Comparison of ENCODE assay signal across 9 mouse cellular contexts in genomic region chr5:43391412-43392029, GRCm38 (mm10).
A peak's percentile ranks its signal among the peaks of the same experiment; 100 is the strongest.
DNase-seq lines count a peak whose midpoint lies in the region; ATAC-seq and TF ChIP-seq lines count a peak whose summit lies in the region.
"Had no signal": no experiment of that assay in that cellular context is flagged by ENCODE, and none has a peak within 500 bp of the region (broad histone marks: within the 10 kb centered on the region; RNA-seq: fewer than 3 reads in every experiment).

No protein-coding gene starts in this region.

- intact Hi-C loops in heart, postnatal 14 days (cut with DNase I) = loop anchor here (5.0 kb wide), 1 partner anchor 1504 kb away; no protein-coding TSS in a partner anchor

- no peaks in the 10 kb centered on the region for H3K36me3 ChIP-seq in G1E (replicated peaks)

- 0 out of 2 replicates have a peak, but pooled peaks have one; percentile 19 for TF ChIP-seq CTCF in G1E (IDR thresholded peaks at IDR 0.05; ENCODE audit: low read depth, low read length)
- TF ChIP-seq CTCF in layer of hippocampus, adult 2 months (conservative IDR thresholded peaks at IDR 0.05) = peak; percentile 84

- DNase-seq in 3134 (ENCODE audit: extremely low read depth, insufficient read length, low spot score) (peak; percentile 30), G1E (ENCODE audit: low spot score) (no peak)
- DNase-seq in cerebellum, postnatal 14 days = peak; percentile 65 to 69
- peak; percentile 27 to 53 for DNase-seq in heart, postnatal 14 days
- DNase-seq in layer of hippocampus, adult 2 months (ENCODE audit: low spot score in 2 of 2) = peak; percentile 27 to 36
- DNase-seq in lung, postnatal 10 days = peak; percentile 32
- peak; percentile 37 to 42 for DNase-seq in right cerebral cortex, postnatal 10 days (ENCODE audit: low spot score in 2 of 2)
- DNase-seq in spleen, postnatal 4 days (ENCODE audit: low spot score in 2 of 2) = no peak

- no peaks in the 10 kb centered on the region for H3K4me1 ChIP-seq in G1E (ENCODE audit: insufficient read depth, low read depth, low read length)

- peak; percentile 34; the same call in 1 of the 2 replicates for ATAC-seq in G1E (ENCODE audit: extremely low read depth, insufficient number of reproducible peaks, low FRiP score, poor library complexity, severe bottlenecking)

- H3K4me3 ChIP-seq in G1E (ENCODE audit: low read depth, low read length) = no peak overlapping the region
- H3K4me3 ChIP-seq in layer of hippocampus, adult 2 months = no peak overlapping the region
- H3K4me3 ChIP-seq: erythroblast, embryonic 14.5 days had no signal

- peaks cover 2% of the 10 kb centered on the region; the same call in 1 of the 2 replicates for H3K27me3 ChIP-seq in G1E (ENCODE audit: insufficient read depth, low read length)

- no peaks in the 10 kb centered on the region for H3K9me3 ChIP-seq in G1E (replicated peaks)

- no peak overlapping the region for H3K27ac ChIP-seq in layer of hippocampus, adult 2 months

Comparison
In these comparisons a context has a peak if more than half of its experiments do, and no peak if none do; other contexts are left out.
1. DNase-seq: peak in 3134 (single experiment), cerebellum, postnatal 14 days (2 of 2), heart, postnatal 14 days (2 of 2), layer of hippocampus, adult 2 months (2 of 2), lung, postnatal 10 days (single experiment) and right cerebral cortex, postnatal 10 days (2 of 2); none in G1E (single experiment) and spleen, postnatal 4 days (0 of 2).